Mouse (Mus musculus) midbrain, embryonic 16.5 days (tissue): ENCODE data around the gene Oas1h. TPM values are rescaled to one million over a fixed set of nuclear protein-coding genes. Genes with fewer than 3 reads are reported as not detected.
"Not testable (repeated sequence)": the region's sequence is repeated elsewhere in the genome, so short reads cannot be mapped to it uniquely, and the experiment has no call there.

Source experiments
- ATAC-seq: fragments of 200-750 bp; cut with Nextera tagmentation; 2 replicates; pipeline ENCODE4 v1.8.0; 2017; ENCODE audit warnings: moderate TSS enrichment
- H3K27ac ChIP-seq: fragments of 300-500 bp; sonication (generic); 2 replicates; pipeline ENCODE4 v1.5.1; 2014; ENCODE audit warnings: mild to moderate bottlenecking, low read length, mixed read lengths
- H3K27me3 ChIP-seq: fragments of 300-500 bp; sonication (generic); 2 replicates; pipeline ENCODE4 v1.6.1; 2014; ENCODE audit warnings: low read depth, low read length, mixed read lengths; ENCODE audit not compliant: control insufficient read depth, insufficient read depth
- H3K36me3 ChIP-seq: fragments of 300-500 bp; sonication (generic); 2 replicates; pipeline ENCODE4 v1.6.1; 2014; ENCODE audit warnings: mild to moderate bottlenecking, low read length, moderate library complexity, mixed read lengths; ENCODE audit not compliant: control insufficient read depth, insufficient read depth
- H3K4me1 ChIP-seq: fragments of 300-500 bp; sonication (generic); 2 replicates; pipeline ENCODE4 v1.6.1; 2014; ENCODE audit warnings: mild to moderate bottlenecking, low read length, mixed read lengths; ENCODE audit not compliant: control insufficient read depth, insufficient read depth
- H3K4me2 ChIP-seq: fragments of 300-500 bp; sonication (generic); 2 replicates; pipeline ENCODE4 v1.6.1; 2014; ENCODE audit warnings: mild to moderate bottlenecking, low read length, mixed read lengths
- H3K4me3 ChIP-seq: fragments of 300-500 bp; sonication (generic); 2 replicates; pipeline ENCODE4 v1.5.1; 2014; ENCODE audit warnings: low read depth, mild to moderate bottlenecking, low read length, moderate library complexity, mixed read lengths
- H3K9ac ChIP-seq: fragments of 300-500 bp; sonication (generic); 2 replicates; pipeline ENCODE4 v1.6.1; 2014; ENCODE audit warnings: low read depth, low read length, mixed read lengths
- H3K9me3 ChIP-seq: fragments of 300-500 bp; sonication (generic); replicated peaks from 2 replicates; pipeline ENCODE4 v1.6.1; 2014; ENCODE audit warnings: mild to moderate bottlenecking, low read length, mixed read lengths; ENCODE audit not compliant: control insufficient read depth, poor library complexity, severe bottlenecking
- WGBS: fragments of 180-500 bp; shearing (Covaris S2); extraction: QIAGEN DNeasy Blood & Tissue Kit; methylation state at CpG from one replicate; pipeline ENCODE4 v1.1.7; 2014; 5-methylcytosine and 5-hydroxymethylcytosine counted together
- polyA plus RNA-seq: library from polyadenylated mRNA; unstranded; fragments of >200 nt; fragmentation: Nextera tagmentation; extraction: Ambion mirVana; gene quantifications from 2 replicates; pipeline ENCODE4 v1.2.1, GENCODE M21; 2015

Gene Oas1h
- polyA plus RNA-seq, 1 experiment from 2014 or later, result not detected

DNA sequence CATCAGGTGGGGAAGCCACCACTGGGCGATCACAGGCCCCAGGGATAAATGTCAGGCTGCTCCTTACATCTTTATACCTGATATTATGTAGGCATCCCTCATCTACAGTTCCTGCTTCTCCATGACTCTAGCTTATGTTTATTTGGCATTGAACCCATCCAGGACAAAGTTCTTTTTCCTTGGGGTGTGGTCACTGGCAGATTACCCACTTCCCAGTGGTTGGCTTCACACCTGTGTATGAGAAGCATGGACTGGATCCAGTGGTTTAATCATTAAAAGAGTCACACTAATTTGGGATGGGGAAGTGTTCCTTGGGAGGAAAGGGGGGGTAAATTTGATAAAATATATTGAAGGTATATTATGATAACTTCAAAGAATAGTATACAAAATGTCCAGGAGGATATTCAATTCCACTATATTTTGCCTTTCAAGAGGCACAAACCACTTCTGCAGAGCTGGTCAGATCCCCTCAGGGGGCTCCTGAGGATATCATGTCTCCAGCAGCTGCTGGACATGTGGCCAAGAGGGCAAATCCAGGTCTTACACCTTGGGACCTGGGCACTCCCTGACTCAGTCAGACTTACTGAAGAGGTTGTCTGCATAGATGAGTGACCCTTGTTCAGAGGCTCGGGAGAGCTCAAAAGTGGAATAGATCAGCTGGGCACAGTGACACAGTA lies 30.5 kb downstream of the Oas1h start:
- H3K36me3 ChIP-seq, H3K9ac ChIP-seq, H3K27ac ChIP-seq, H3K4me2 ChIP-seq, H3K4me3 ChIP-seq, H3K4me1 ChIP-seq, ATAC-seq, H3K9me3 ChIP-seq, H3K27me3 ChIP-seq: not testable (repeated sequence)
- 83% methylated on average over 2 of the region's 2 CpGs for WGBS

DNA sequence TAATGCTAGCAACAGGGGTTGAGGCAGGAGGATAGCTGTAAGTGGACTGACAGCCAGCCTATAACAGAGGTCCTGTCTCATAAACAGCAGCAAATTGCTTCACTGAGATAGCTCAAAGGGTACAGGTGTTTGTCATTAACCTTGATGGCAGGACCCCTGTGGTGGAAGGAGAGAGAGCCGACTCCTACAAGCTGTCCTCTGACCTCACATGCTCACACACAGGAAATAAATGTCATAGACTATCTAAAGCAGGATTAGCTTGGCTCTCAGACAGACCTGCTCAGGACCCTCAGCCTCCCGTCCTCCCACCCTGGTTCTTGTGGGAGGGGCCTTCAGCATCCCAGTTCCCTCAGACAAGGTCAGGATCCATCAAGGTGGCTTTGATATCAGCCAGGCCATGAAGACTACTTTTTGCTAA lies 31.0 kb downstream of the Oas1h start:
- no peaks in the 10 kb centered on the region for H3K36me3 ChIP-seq
- no peaks in the 10 kb centered on the region for H3K4me1 ChIP-seq
- no peaks in the 10 kb centered on the region for H3K27me3 ChIP-seq
- WGBS, result 66% methylated on average over 2 of the region's 2 CpGs
- no peak overlapping the region for H3K4me3 ChIP-seq
- no peak overlapping the region for H3K4me2 ChIP-seq
- no peak for ATAC-seq
- no peaks in the 10 kb centered on the region for H3K9me3 ChIP-seq
- H3K9ac ChIP-seq, result no peak overlapping the region
- no peak overlapping the region for H3K27ac ChIP-seq

DNA sequence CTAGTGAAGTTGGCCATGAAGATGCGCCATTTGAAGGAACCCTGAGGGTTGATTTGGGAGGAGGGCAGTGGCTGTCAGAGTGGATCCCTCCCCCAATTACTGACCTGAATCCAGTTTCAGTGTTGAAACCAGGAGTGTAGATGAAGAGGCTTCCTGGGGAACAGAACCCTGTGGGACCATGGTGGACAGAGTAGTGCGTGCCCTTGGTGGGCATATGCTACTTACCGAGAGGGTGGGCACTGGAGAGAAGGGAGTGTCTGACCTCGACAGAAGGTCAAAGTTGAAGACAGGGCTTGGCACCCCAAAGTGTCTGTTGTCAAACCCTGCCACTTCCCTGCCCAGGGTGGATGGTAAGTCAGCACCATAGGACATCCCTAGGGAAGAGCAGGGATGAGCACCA lies 32.6 kb downstream of the Oas1h start:
- ATAC-seq, H3K4me2 ChIP-seq, H3K4me1 ChIP-seq, H3K9ac ChIP-seq, H3K27me3 ChIP-seq, H3K27ac ChIP-seq, H3K9me3 ChIP-seq, H3K4me3 ChIP-seq, H3K36me3 ChIP-seq: not testable (repeated sequence)
- 94% methylated on average over 4 of the region's 4 CpGs for WGBS

DNA sequence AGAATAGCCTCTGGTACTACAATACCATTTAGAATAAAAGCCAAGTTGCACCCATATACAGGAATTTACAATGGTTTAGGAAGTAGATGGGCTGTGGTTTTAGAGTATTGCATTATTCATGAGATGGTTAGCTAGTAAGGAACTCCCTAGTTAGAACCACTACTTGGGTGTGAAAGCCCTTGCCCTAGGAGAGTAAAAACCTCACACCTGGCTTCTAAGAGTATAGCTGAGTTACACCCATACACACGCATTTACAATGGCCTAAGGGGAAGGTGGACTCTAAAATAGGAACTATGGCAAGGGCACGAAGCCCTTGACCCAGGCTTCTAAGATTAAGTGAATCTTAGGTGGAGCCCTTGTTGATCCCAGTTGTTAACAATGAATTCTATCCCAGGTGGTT lies 33.5 kb downstream of the Oas1h start:
- H3K4me2 ChIP-seq, H3K4me1 ChIP-seq, H3K36me3 ChIP-seq, H3K9me3 ChIP-seq, H3K9ac ChIP-seq, H3K27ac ChIP-seq, H3K4me3 ChIP-seq, ATAC-seq, H3K27me3 ChIP-seq: not testable (repeated sequence)
- 72% methylated on average over 2 of the region's 2 CpGs for WGBS

DNA sequence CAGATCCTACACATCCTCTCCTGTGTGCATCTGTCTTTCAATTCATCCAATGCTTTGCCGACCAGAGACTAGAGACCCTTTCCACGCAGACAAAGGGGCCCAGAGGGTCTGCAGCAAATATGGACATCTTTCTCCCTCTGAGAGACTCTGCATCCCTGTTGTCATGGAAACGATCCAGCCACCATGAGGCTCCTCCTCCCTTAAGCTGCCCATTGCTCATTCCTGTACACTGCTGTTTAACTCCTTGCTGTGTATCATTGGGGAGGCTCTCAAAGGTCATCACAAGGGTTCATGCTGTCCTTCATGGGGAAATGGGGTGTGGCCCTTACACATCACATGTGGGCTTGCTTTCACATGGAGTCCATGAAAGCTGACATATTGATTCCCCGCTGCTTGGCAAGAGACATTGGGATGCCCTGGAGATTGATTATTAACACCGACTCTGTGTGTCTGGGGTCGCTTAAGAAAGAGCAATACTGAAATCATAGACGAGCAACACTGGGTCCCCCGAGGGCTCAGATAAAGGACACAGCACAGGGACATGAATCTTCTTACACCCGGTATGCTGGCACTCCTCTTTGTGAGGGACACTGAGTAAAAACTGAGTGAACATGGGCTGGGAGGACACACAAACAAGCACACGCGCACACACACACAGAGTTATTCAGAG lies 34.1 kb downstream of the Oas1h start:
- Histone ChIP-seq H3K4me1 (no peaks in the 10 kb centered on the region), H3K4me3 (no peak overlapping the region), H3K36me3 (no peaks in the 10 kb centered on the region), H3K27me3 (no peaks in the 10 kb centered on the region), H3K9me3 (peaks cover 3% of the 10 kb centered on the region; the same call in 1 of the 2 replicates), H3K4me2 (no peak overlapping the region), H3K9ac (no peak overlapping the region), H3K27ac (no peak overlapping the region)
- ATAC-seq, result no peak
- WGBS, result 78% methylated on average over 11 of the region's 11 CpGs

DNA sequence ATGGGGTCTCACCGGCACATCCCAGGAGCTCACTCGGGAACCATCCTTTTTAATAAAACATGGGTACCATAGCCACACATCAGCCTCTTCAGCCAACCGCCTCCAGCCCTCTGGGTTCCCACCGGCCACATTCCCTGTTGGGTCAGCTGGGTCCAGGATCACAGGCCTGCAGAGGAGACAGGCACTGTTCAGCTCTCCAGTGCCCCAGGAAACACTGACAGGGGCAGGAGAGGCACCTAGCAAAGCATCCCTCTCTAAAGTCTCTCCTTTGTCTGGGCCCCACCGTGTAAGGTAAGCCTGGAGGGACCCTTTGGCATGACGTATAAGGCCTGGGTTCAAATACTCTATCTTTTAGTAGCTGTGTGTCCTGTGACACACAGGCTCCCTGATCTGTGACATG lies 37.1 kb downstream of the Oas1h start:
- no peaks in the 10 kb centered on the region for H3K36me3 ChIP-seq
- no peak overlapping the region for H3K27ac ChIP-seq
- peaks cover 3% of the 10 kb centered on the region; the same call in 1 of the 2 replicates for H3K9me3 ChIP-seq
- no peak overlapping the region for H3K4me2 ChIP-seq
- H3K27me3 ChIP-seq, result no peaks in the 10 kb centered on the region
- H3K9ac ChIP-seq, result no peak overlapping the region
- no peaks in the 10 kb centered on the region for H3K4me1 ChIP-seq
- 86% methylated on average over 6 of the region's 6 CpGs for WGBS
- no peak overlapping the region for H3K4me3 ChIP-seq
- no peak for ATAC-seq

DNA sequence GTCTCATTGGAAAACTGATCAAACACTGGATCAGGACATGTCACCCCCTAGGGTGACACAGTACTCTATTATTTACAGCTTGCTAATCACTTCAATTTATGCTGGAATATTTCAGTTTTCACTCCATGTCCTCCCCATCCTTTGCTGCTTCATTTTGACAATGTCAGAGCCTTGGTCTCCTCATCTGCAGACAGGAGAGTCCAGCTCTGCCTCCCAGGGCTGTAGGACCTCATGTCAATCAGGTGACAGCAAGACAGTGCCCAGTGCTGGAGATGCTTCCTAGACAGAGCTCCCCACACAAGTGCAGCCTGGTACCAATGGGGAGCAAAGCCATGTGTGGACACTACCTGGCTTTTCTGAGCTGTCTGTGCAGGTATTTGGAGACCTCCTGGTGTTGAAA lies 37.5 kb downstream of the Oas1h start:
- no peaks in the 10 kb centered on the region for H3K36me3 ChIP-seq
- no peak for ATAC-seq
- no peak overlapping the region for H3K4me3 ChIP-seq
- H3K9ac ChIP-seq, result no peak overlapping the region
- H3K4me1 ChIP-seq, result no peaks in the 10 kb centered on the region
- peaks cover 3% of the 10 kb centered on the region; the same call in 1 of the 2 replicates for H3K9me3 ChIP-seq
- no peak overlapping the region for H3K27ac ChIP-seq
- H3K4me2 ChIP-seq, result no peak overlapping the region
- no peaks in the 10 kb centered on the region for H3K27me3 ChIP-seq

DNA sequence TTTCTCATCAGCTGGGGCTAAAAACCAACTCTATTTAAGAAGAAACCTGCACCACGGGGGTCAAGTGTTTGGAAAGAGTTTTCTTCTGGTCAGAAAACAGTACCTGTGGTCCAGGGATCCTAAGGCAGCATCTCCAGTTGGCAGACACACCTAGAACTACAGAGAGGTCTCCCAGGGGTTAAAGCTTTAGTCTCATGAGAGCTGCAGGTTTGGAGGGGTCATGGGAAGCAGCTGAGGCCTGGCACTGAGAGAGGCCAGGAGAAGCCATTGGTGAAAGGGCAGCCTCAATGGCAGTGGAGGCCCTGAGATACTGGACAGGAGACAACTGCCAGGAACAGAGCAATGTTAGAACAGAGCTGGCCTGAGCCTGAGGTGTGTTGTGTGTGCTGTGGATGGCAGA lies 39.4 kb downstream of the Oas1h start:
- WGBS, result 37% methylated on average over 1 of the region's 1 CpGs
- H3K9ac ChIP-seq, result no peak overlapping the region
- H3K4me2 ChIP-seq, result no peak overlapping the region
- H3K4me1 ChIP-seq, result no peaks in the 10 kb centered on the region
- H3K27me3 ChIP-seq, result no peaks in the 10 kb centered on the region
- H3K36me3 ChIP-seq, result no peaks in the 10 kb centered on the region
- H3K4me3 ChIP-seq, result no peak overlapping the region
- H3K9me3 ChIP-seq, result peaks cover 3% of the 10 kb centered on the region; the same call in 1 of the 2 replicates
- H3K27ac ChIP-seq, result no peak overlapping the region
- ATAC-seq, result no peak

DNA sequence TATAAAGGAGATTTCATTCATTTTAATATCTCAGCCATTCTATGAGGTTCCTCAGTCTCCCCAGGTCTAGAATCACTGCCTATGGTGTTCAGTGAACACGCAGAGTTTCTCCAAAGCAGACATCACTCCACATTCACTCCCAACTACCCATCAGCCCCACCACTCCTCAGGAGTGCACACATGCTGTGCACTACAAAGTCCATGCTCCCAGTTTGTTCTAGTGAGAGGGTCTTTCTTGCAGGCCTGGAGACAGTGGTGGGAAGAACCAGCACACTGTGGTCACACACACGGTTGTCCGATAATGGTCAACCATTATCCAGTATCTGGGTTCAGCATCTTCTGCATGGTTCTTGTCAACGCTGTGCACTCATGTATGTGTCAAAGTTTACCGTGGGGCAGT lies 40.8 kb downstream of the Oas1h start:
- ATAC-seq, result no peak
- no peaks in the 10 kb centered on the region for H3K27me3 ChIP-seq
- H3K9me3 ChIP-seq, result peaks cover 3% of the 10 kb centered on the region; the same call in 1 of the 2 replicates
- WGBS, result 95% methylated on average over 5 of the region's 5 CpGs
- H3K36me3 ChIP-seq, result no peaks in the 10 kb centered on the region
- H3K27ac ChIP-seq, result no peak overlapping the region
- H3K9ac ChIP-seq, result no peak overlapping the region
- no peak overlapping the region for H3K4me2 ChIP-seq
- no peak overlapping the region for H3K4me3 ChIP-seq
- no peaks in the 10 kb centered on the region for H3K4me1 ChIP-seq
